Mouse (Mus musculus) monocyte, adult 5-6 weeks (primary cell): ENCODE data around the gene Prps1. TPM values are rescaled to one million over a fixed set of nuclear protein-coding genes. Genes with fewer than 3 reads are reported as not detected.
A peak's percentile ranks its signal among the peaks of the same experiment; 100 is the strongest.

Experiments used
- ATAC-seq: fragments of 153-309, 156-312 bp; replicated peaks from 2 replicates; pipeline ENCODE4 v1.8.0; 2017; ENCODE audit warnings: mild to moderate bottlenecking; ENCODE audit not compliant: low TSS enrichment, insufficient number of reproducible peaks, severe bottlenecking, poor library complexity, low FRiP score
- total RNA-seq: library from RNA; stranded (forward); fragments of 200-1000, 200-491, 200-594 nt; gene quantifications from 3 replicates; pipeline ENCODE4 v1.2.3, GENCODE M21; 2017

Gene Prps1
- 15.8 to 40.5 TPM (median 21.4 TPM) in 3 replicates for total RNA-seq

GRCm38 (mm10) chrX:140456279-140456731, at the start of gene Prps1:
Gene Prps1 (plus strand): TSS chrX:140456613.
- ATAC-seq, result peak; percentile 98

DNA sequence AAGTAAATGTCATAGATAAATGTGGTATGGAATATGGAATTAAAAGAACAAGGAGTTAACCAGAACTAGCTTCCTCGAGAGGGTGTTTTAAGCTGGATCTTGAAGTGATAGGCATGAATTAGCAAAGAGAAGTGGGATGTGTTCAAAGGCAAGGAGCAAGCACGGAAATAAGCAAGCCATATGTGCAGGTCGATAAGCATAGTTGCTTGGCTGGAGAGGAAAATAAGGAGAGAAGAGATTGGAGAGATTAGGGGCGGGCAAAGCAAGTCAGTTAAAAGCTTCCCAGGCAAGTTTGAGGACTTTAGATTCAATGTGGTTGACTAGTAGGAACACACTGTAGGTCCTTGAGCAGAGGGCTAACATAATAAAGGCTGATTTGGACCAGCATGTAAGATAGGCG, 48.8 kb upstream of the Prps1 start:
- ATAC-seq, result no peak

DNA sequence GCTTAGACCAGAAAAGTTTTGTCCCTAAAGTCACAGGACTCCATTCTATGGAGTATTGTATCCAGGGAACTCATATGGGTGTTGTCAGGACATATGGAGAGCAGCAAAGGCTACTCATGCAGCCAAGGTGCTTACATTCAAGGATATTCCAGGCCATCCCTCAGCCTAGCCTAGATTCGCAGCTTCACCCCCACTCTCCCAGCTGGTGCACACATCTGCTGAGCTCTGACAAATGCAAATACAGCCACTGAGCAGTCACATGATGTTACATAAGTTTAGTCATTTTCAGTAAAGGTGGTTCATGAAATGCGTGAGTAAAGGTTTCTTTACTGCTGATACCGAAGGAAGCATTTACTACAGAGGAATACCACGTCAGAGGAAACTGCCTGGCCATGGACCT, 37.9 kb upstream of the Prps1 start:
- no peak for ATAC-seq

GRCm38 (mm10) chrX:140427124-140427523, 29.3 kb upstream of the Prps1 start:
- no peak for ATAC-seq

DNA sequence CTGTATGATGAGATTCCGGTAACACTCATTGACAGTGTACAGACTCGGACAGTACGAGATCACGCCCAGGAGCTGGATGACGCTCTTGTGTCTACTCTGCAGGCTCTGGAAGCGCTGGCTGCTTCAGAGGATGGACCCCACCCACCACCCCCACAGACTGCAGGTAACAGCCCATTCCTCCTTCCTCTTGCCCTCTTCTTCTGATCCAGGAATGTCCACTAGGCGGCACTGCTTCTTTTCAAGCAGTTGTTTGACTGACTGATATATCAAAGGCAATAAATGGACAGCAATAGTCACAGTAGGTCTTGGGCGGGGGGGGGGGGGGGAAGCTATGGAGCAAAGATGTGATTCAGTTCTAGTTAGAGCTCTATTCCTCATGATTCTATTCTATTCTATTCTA, 28.2 kb upstream of the Prps1 start:
- no peak for ATAC-seq

DNA sequence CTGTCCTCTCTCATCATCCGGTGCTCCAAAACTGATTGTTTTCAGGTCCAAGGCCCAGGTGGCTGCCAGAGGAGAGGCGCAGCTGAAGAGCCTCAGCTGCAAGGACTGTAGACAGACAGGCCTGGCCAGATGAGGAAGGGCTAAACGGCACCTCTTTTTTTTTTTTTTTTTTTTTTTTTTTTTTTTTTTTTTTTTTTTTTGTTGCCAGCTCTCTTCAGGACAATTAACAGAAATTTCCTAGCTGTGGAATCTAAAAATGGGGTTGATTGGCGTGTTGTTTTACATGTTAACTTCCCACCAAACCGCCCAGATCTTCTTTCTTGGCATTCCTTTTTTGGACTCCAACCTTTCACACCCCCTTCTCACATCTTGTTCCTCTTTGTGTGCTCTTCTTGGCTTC, 26.4 kb upstream of the Prps1 start:
- no peak for ATAC-seq

DNA sequence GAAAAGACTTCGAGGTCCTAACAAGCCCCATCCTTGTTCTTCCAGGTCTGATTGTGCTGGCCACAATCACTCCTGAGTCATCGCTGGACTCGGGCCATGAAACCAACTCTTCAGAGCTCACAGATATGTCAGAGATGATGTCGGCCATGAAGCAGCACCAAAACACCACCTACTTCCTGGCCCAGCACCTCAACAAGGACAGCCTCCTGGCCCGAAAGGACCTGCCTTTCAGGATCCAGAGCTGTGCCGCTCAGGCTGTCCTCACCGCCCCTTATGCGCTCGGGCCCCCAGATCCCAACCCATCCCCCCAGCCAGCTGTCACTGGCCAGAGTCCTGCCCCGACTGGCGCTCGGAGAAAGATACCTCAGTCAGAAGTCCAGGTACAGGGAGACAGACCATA, 25.9 kb upstream of the Prps1 start:
- ATAC-seq, result no peak

DNA sequence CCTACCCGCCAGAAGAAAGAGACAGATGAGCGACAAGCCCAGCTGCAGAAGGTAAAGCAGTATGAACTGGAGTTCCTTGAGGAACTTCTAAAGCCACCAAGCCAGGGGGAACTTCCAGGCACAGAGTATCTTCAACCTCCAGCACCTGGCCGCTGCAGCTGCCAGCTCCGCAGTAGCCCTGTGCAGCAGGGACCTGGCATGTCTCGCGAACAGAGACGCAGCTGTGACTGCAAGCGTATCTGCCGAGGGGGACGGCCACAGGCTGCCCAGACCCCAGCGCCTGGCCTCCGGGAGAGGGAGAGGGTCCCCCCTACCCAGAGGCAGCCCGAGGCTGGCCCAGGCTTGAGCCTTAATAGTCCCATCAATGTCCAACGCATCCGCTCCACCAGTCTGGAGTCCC, 24.4 kb upstream of the Prps1 start:
- ATAC-seq, result no peak

GRCm38 (mm10) chrX:140432786-140433185, 23.6 kb upstream of the Prps1 start:
- no peak for ATAC-seq

DNA sequence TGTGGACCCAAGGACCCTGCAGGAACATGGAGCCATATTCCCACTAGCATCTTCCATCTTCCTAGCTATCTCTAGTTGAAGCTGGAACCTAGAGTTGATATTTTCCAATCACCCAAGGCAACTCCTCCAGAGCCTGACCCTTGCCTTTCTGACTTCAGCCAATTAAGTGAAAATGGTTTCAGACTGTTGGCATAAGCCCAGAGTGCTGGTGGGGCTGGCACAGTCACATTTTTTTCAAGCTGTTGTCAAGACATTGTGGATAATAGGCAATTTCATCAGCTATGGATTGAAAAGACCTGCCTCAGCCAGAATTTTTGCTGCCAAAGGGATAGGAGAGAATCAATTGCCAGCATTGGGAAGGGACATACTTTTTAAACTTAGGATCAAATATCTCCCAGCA, 18.5 kb upstream of the Prps1 start:
- no peak for ATAC-seq

GRCm38 (mm10) chrX:140445551-140445950, 10.9 kb upstream of the Prps1 start:
- no peak for ATAC-seq

DNA sequence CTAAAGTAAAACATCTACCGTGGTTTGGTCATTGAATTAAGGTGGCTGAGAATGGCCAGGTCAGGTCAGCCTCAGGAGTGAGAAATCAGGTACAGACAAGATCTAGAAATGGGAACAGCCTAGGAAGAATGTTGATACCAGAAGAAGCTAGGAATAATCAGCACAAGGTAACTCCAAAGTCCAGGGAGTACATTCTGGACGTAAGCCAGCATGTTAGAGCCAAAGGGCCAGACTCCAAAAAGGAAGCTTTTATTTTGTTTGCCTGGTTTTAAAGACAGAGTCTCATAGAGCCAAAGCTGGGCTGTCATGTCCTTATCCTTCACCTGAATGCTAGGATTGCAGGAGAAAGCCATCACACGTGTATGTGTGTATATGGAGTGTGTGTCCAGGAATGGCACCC, 6.3 kb upstream of the Prps1 start:
- ATAC-seq, result no peak

- ATAC-seq, result 0 out of 2 replicates have a peak, but pooled peaks have one; percentile 24
Observed at GRCm38 (mm10) chrX:140456751-140457491, 508 bp downstream of the Prps1 start.

- no peak for ATAC-seq
Observed at GRCm38 (mm10) chrX:140457502-140457901, 1.1 kb downstream of the Prps1 start.

DNA sequence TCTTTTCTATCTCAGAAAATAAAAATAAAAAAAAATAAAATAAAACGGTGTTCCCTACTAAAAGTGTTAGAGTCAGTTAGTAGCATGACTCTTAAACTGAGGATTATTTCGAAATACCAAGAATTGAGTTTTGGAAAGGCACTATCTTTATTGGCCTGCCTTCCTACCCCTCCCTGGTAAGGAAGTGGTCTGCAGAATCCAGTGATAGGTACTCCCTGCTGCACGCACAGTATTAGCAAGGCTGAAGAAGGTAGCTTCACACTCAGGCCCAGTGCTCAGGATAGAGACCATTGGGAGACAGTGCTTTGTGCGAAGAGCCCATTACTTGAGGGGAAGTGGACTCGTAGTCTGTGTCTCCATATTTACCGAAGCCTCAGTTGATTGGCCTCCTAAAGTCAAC, 21.8 kb downstream of the Prps1 start:
- no peak for ATAC-seq

GRCm38 (mm10) chrX:140479171-140479570, 22.8 kb downstream of the Prps1 start:
- ATAC-seq, result peak; percentile 83

GRCm38 (mm10) chrX:140489174-140489573, 32.8 kb downstream of the Prps1 start:
- no peak for ATAC-seq

GRCm38 (mm10) chrX:140490203-140490602, 33.8 kb downstream of the Prps1 start:
- no peak for ATAC-seq

DNA sequence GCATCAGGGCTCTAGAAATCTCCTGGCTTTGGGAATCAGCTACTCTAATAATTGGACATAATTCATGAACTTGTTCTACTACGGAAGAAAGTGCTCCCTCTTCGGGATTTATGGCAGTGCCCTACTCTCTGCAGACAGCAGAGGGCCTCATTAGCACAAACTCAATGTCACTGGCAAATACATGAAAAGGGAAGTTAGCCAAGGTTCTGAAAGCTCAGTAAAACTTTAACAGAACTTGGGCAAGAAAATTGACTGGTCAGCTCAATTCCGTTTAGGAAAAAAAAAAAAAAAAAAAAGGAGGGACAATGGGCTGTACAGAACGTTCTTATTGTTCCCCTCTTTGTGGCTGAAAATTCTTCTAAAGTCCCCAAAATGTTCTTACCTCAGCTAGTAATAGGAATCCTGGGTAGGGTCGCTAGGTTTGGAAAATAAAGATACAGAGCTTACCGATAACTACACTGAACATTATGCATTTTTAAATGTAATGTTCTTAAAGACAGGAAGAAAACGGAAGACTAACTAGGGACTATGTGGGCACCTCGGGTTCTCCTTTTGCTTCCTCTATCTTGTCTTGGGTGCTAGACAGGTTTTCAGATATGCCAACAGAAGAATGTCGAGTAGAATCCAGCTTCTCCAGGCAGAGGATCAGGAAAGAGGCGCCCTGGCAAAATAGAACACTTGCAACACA, 35.6 kb downstream of the Prps1 start:
- peak; percentile 80 for ATAC-seq

DNA sequence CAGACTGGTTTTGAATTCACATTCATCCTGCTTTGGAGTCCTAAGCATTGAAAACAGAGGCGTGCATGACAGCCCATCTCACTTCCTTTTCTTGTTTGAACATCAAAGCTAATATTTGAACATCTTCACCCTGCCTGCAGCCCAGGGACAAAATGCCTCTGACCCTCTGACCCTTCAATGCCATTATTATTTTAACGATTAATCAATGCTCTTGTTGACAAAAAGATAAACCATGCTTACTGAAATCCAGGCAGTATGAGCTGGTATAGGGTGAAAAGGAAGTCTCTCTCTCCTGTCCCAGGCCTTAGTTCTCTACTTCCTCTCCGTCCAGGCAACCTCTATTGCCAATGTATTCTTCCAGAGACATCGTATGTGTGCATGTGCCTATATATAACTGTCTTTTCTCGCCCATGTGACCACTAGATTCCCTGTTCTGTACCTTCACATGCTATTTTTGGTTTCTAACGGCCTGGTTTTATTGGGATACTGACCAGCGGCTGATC, 37.2 kb downstream of the Prps1 start:
- ATAC-seq, result no peak
